Mouse (Mus musculus) brain, embryonic 18.5 days (tissue): ENCODE results near the gene Gm8890.
"Not testable (repeated sequence)": the region's sequence is repeated elsewhere in the genome, so short reads cannot be mapped to it uniquely, and the experiment has no call there.

Source experiments
- DNase-seq: peaks from one replicate; pipeline ENCODE4 v3.0.0-alpha.2; 2012; ENCODE audit warnings: low read depth, low spot score

Gm8890 gene

GRCm38 (mm10) chr5:11255733-11256132 lies at the start of gene Gm8890:
TSS of gene Gm8890 (plus strand) at chr5:11256033.
- not testable (repeated sequence) for DNase-seq

GRCm38 (mm10) chr5:11256221-11256620 lies 388 bp downstream of the Gm8890 start:
- DNase-seq = not testable (repeated sequence)
